Mouse (Mus musculus) MEL (cell line): Measurements from ENCODE around the gene Psd.

Source experiments
- CHD2 ChIP-seq: IDR thresholded peaks from 2 replicates; pipeline ENCODE4 v1.6.1; 2011; ENCODE audit warnings: low read length, improper control_type of control experiment
- CTCF ChIP-seq, 3 experiments: IDR thresholded peaks in 2 of 3; conservative IDR thresholded peaks in 1 of 3; 2 replicates each; pipeline ENCODE4 v1.5.1; 2011 to 2012; ENCODE audit warnings: low read length in 3 of 3, low read depth in 2 of 3, mild to moderate bottlenecking in 2 of 3, improper control_type of control experiment in 1 of 3, inconsistent platforms in 1 of 3, mixed read lengths in 1 of 3, moderate library complexity in 1 of 3; ENCODE audit not compliant: control insufficient read depth in 1 of 3, insufficient read depth in 1 of 3, poor library complexity in 1 of 3, severe bottlenecking in 1 of 3
- EP300 ChIP-seq, 2 experiments: IDR thresholded peaks; 2 replicates each; pipeline ENCODE4 v1.6.1; 2011; ENCODE audit warnings: improper control_type of control experiment in 2 of 2, low read length in 2 of 2, low read depth in 1 of 2, mild to moderate bottlenecking in 1 of 2
- GATA1 ChIP-seq: IDR thresholded peaks from 2 replicates; pipeline ENCODE4 v1.6.1; 2011; ENCODE audit warnings: low read depth, low read length, improper control_type of control experiment
- HCFC1 ChIP-seq: IDR thresholded peaks from 2 replicates; pipeline ENCODE4 v1.6.1; 2012; ENCODE audit warnings: low read depth, mild to moderate bottlenecking, inconsistent platforms, low read length, improper control_type of control experiment, moderate library complexity
- MAFK ChIP-seq: IDR thresholded peaks from 2 replicates; pipeline ENCODE4 v1.6.1; 2011; ENCODE audit warnings: low read depth, mild to moderate bottlenecking, low read length, improper control_type of control experiment, borderline replicate concordance
- POLR2A ChIP-seq, 2 experiments: IDR thresholded peaks; 2 replicates each; pipeline ENCODE4 v1.6.1; 2011 to 2012; ENCODE audit warnings: low read length in 2 of 2, mild to moderate bottlenecking in 2 of 2, control low read depth in 1 of 2, improper control_type of control experiment in 1 of 2, low read depth in 1 of 2, moderate library complexity in 1 of 2; ENCODE audit not compliant: control insufficient read depth in 1 of 2, insufficient read depth in 1 of 2, poor library complexity in 1 of 2
- SMC3 ChIP-seq: IDR thresholded peaks from 2 replicates; pipeline ENCODE4 v1.6.1; 2011; ENCODE audit warnings: low read depth, low read length, improper control_type of control experiment
- USF1 ChIP-seq: IDR thresholded peaks from 2 replicates; pipeline ENCODE4 v1.6.1; 2014; ENCODE audit warnings: low read depth, mild to moderate bottlenecking, inconsistent platforms, low read length, improper control_type of control experiment, moderate library complexity

GRCm38 (mm10) chr19:46313116-46313515 lies 13.8 kb downstream of the Psd start:
- TF ChIP-seq CTCF (IDR thresholded peaks at IDR 0.05 in 2 of 3, conservative IDR thresholded peaks at IDR 0.05 in 1 of 3; ENCODE audit: control insufficient read depth in 1 of 3, insufficient read depth in 1 of 3, low read depth in 2 of 3, low read length in 3 of 3, poor library complexity in 1 of 3, severe bottlenecking in 1 of 3) (no peak), GATA1 (no peak), SMC3 (no peak), MAFK (no peak), HCFC1 (no peak), USF1 (no peak), CHD2 (no peak), EP300 (IDR thresholded peaks at IDR 0.05; ENCODE audit: low read depth in 1 of 2, low read length in 2 of 2) (no peak), POLR2A (IDR thresholded peaks at IDR 0.05; ENCODE audit: control insufficient read depth in 1 of 2, insufficient read depth in 1 of 2, low read depth in 1 of 2, low read length in 2 of 2, poor library complexity in 1 of 2) (no peak)
